Mouse (Mus musculus): ENCODE measurements around the gene Dalrd3. TPM values are rescaled to one million over a fixed set of nuclear protein-coding genes. Genes with fewer than 3 reads are reported as not detected.

Gene Dalrd3
- 98.3 and 119 TPM in 2 replicates for total RNA-seq (2014; rRNA removed)
- polyA plus RNA-seq (2015; fragmentation: Nextera tagmentation; extraction: Ambion mirVana): 310 and 313 TPM in 2 replicates

DNA sequence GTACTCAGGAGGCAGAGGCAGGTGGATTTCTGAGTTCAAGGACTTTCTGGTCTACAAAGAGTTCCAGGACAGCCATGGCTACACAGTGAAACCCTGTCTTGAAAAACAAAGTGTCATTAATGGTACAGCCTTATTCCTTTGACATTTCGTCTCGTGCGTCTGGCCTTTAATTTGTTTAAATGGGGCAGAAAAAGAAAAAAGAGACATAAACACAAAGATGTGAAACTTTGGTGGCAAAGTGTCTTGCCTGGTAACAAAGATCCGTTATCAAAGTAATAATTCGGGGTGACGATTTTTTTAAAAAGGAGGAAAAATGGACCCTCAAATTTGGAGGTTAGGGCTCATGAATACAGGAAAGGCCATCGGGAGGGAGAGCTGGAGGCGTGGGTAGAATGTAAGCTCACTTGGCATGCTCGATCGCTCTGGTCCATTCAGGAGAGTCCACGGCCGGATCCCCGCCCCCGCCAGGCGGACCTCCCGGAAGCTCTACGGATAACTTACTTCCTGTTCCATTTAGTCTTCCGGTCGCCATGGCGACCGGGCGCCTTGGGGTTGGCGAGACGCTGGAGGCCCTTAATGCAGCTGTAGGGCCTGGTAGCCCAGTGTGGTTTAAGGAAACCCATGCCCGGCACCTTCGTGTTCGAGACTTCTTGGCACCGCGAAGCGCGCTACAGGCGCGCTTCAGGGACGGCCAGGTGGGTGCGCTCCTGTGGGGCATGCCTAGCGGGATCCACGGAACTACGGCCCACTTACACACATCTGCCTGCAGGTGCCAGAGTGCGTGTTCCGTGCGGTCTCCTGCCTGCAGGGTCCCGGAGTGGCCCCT, at the start of gene Dalrd3:
TSS of gene Dalrd3 (plus strand) at position 506 of the 826 bp plus-strand sequence.
- H3K4me2 ChIP-seq (ENCODE audit: low read depth, low read length, poor library complexity, severe bottlenecking): peak within 1 kb of the TSS; percentile 99
- 6% methylated on average over 42 of the region's 42 CpGs for WGBS
- H3K4me3 ChIP-seq (ENCODE audit: low read depth, low read length): peak within 1 kb of the TSS; percentile 57
- TF ChIP-seq CTCF (IDR thresholded peaks at IDR 0.05): no peak
- ATAC-seq (ENCODE audit: low FRiP score) (peak; percentile 29), DNase-seq (ENCODE audit: low spot score) (peak; percentile 97)
- peaks cover 43% of the 10 kb centered on the region for H3K36me3 ChIP-seq (ENCODE audit: insufficient read depth, low read length)
- H3K9ac ChIP-seq (replicated peaks; ENCODE audit: low read length, poor library complexity, severe bottlenecking): peak within 1 kb of the TSS; percentile 60
- H3K27ac ChIP-seq (ENCODE audit: low read depth, low read length): peak within 1 kb of the TSS; percentile 64
- peaks cover 15% of the 10 kb centered on the region for H3K4me1 ChIP-seq (ENCODE audit: insufficient read depth, low read length)
- no peaks in the 10 kb centered on the region for H3K9me3 ChIP-seq (ENCODE audit: low read length)
- H3K27me3 ChIP-seq (ENCODE audit: insufficient read depth, low read length): no peaks in the 10 kb centered on the region

DNA sequence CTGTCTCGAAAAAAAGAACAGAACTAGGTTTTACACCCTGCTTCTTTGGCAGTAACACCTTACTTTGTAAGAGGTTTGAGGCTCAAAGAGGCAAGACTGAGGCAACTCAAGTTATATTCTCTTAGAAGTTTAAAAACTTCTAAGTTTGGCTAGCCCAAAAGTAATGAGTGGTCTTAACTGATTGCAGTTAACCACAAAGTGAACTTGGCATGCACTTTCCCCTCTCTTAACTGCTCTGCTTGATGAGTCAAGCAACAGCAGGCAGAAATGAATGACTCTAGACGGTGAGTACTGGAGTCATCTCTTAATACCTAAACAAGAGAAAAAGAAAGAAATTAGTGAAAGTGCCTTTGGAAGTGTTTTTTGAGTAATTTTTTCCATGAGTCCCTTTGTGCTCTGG, 48.1 kb upstream of the Dalrd3 start:
- ATAC-seq (ENCODE audit: low FRiP score): no peak
- no peak for DNase-seq (ENCODE audit: low spot score)
- Histone ChIP-seq H3K4me3 (ENCODE audit: low read depth, low read length) (no peak overlapping the region), H3K4me2 (ENCODE audit: low read depth, low read length, poor library complexity, severe bottlenecking) (no peak overlapping the region), H3K9ac (replicated peaks; ENCODE audit: low read length, poor library complexity, severe bottlenecking) (no peak overlapping the region), H3K36me3 (ENCODE audit: insufficient read depth, low read length) (no peaks in the 10 kb centered on the region), H3K27me3 (ENCODE audit: insufficient read depth, low read length) (no peaks in the 10 kb centered on the region), H3K27ac (ENCODE audit: low read depth, low read length) (no peak overlapping the region), H3K4me1 (ENCODE audit: insufficient read depth, low read length) (peaks cover 10% of the 10 kb centered on the region; the same call in 1 of the 2 replicates), H3K9me3 (ENCODE audit: low read length) (no peaks in the 10 kb centered on the region)
- 83% methylated on average over 2 of the region's 2 CpGs for WGBS
- no peak for TF ChIP-seq CTCF (IDR thresholded peaks at IDR 0.05)

DNA sequence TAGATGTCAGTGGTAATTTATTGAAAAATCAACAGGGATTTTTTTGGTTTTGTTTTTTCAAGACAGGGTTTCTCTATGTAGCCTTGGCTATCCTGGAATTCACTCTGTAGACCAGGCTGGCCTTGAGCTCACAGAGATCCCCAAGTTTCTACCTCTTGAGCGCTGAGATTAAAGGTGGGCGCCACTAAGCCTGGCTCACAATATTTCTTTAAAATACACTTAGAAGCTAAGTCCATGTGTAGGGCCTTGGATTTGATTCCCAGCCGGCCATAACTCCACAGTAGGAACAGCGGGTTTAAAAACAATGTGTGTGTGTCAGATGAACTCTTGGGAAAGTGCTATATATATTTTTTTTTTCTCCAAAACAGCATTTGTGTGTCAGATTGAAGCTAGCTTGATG, 46.3 kb upstream of the Dalrd3 start:
- no peak overlapping the region for H3K9ac ChIP-seq (replicated peaks; ENCODE audit: low read length, poor library complexity, severe bottlenecking)
- TF ChIP-seq CTCF (IDR thresholded peaks at IDR 0.05): no peak
- no peak overlapping the region for H3K27ac ChIP-seq (ENCODE audit: low read depth, low read length)
- ATAC-seq (ENCODE audit: low FRiP score) (no peak), DNase-seq (ENCODE audit: low spot score) (no peak)
- peaks cover 10% of the 10 kb centered on the region; the same call in 1 of the 2 replicates for H3K4me1 ChIP-seq (ENCODE audit: insufficient read depth, low read length)
- no peak overlapping the region for H3K4me3 ChIP-seq (ENCODE audit: low read depth, low read length)
- no peaks in the 10 kb centered on the region for H3K36me3 ChIP-seq (ENCODE audit: insufficient read depth, low read length)
- 97% methylated on average over 4 of the region's 4 CpGs for WGBS
- no peaks in the 10 kb centered on the region for H3K9me3 ChIP-seq (ENCODE audit: low read length)
- H3K27me3 ChIP-seq (ENCODE audit: insufficient read depth, low read length): no peaks in the 10 kb centered on the region
- H3K4me2 ChIP-seq (ENCODE audit: low read depth, low read length, poor library complexity, severe bottlenecking): no peak overlapping the region

DNA sequence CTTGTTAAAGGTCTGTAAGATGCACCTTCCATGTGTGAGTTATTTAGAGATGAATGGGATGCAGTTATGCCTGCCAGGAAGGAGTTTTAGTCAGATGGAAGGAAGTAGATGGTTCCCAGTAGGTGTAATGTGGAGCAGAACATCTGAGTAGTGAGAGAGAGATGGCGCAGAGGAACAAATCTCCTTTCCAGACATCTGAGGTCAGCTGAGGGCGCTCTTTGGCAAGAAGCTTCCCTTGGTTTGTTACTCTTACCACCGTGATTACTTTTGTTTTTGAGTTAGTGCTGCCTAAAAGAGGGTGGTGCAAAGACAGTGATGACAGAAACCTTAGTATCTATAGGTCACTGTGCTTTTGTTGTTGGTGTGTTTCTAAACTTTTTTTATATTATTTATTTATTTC, 44.3 kb upstream of the Dalrd3 start:
- Histone ChIP-seq H3K9me3 (ENCODE audit: low read length) (no peaks in the 10 kb centered on the region), H3K9ac (replicated peaks; ENCODE audit: low read length, poor library complexity, severe bottlenecking) (no peak overlapping the region), H3K27ac (ENCODE audit: low read depth, low read length) (no peak overlapping the region), H3K36me3 (ENCODE audit: insufficient read depth, low read length) (peaks cover 10% of the 10 kb centered on the region; the same call in 1 of the 2 replicates), H3K4me1 (ENCODE audit: insufficient read depth, low read length) (no peaks in the 10 kb centered on the region), H3K4me3 (ENCODE audit: low read depth, low read length) (no peak overlapping the region), H3K27me3 (ENCODE audit: insufficient read depth, low read length) (no peaks in the 10 kb centered on the region), H3K4me2 (ENCODE audit: low read depth, low read length, poor library complexity, severe bottlenecking) (no peak overlapping the region)
- WGBS: 80% methylated on average over 3 of the region's 3 CpGs
- no peak for DNase-seq (ENCODE audit: low spot score)
- no peak for TF ChIP-seq CTCF (IDR thresholded peaks at IDR 0.05)
- ATAC-seq (ENCODE audit: low FRiP score): no peak

DNA sequence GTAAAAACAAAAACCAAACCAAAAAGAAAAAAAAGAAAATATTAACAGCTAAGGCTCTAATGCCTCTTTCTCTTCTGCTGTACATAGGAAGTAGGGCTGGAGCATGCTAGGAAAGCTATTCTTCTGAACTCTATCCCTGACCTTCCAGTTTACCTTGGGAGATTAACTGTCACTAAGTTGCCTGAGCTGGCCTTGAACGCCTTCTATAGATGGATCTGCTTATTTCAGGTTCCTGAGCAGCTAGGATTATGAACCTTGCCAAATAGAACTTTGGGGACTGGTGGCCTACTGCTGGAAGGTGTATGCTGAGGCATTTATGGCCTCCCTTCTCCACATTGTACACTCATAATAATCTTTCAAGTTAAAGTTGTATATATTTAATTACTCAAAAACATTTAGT, 38.7 kb upstream of the Dalrd3 start:
- no peaks in the 10 kb centered on the region for H3K4me1 ChIP-seq (ENCODE audit: insufficient read depth, low read length)
- H3K9ac ChIP-seq (replicated peaks; ENCODE audit: low read length, poor library complexity, severe bottlenecking): no peak overlapping the region
- peaks cover 39% of the 10 kb centered on the region for H3K36me3 ChIP-seq (ENCODE audit: insufficient read depth, low read length)
- H3K4me2 ChIP-seq (ENCODE audit: low read depth, low read length, poor library complexity, severe bottlenecking): no peak overlapping the region
- H3K9me3 ChIP-seq (ENCODE audit: low read length): no peaks in the 10 kb centered on the region
- TF ChIP-seq CTCF (IDR thresholded peaks at IDR 0.05): no peak
- no peak for DNase-seq (ENCODE audit: low spot score)
- no peak overlapping the region for H3K4me3 ChIP-seq (ENCODE audit: low read depth, low read length)
- no peaks in the 10 kb centered on the region for H3K27me3 ChIP-seq (ENCODE audit: insufficient read depth, low read length)
- ATAC-seq (ENCODE audit: low FRiP score): no peak
- no peak overlapping the region for H3K27ac ChIP-seq (ENCODE audit: low read depth, low read length)
- WGBS: 82% methylated on average over 1 of the region's 1 CpGs

DNA sequence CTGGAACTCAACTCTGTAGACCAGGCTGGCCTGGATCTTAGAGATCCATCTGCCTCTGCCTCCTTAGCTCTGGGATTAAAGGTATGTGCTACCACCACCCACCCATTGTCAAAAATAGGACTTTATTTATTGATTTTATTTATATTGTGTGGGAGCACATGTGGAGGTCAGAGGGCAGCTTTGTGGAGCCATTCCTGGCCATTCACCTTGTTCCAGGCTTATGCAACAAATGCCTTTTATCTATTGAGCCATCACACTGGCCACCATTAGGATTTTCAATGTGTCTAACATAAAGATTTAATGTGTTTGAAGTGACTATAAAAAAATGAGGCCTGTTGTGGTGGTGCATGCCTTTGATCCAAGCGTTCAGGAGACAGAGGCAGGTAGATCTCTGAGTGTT, 38.2 kb upstream of the Dalrd3 start:
- DNase-seq (ENCODE audit: low spot score): no peak
- no peak for TF ChIP-seq CTCF (IDR thresholded peaks at IDR 0.05)
- Histone ChIP-seq H3K4me3 (ENCODE audit: low read depth, low read length) (no peak overlapping the region), H3K9ac (replicated peaks; ENCODE audit: low read length, poor library complexity, severe bottlenecking) (no peak overlapping the region), H3K27ac (ENCODE audit: low read depth, low read length) (no peak overlapping the region), H3K27me3 (ENCODE audit: insufficient read depth, low read length) (no peaks in the 10 kb centered on the region), H3K36me3 (ENCODE audit: insufficient read depth, low read length) (peaks cover 44% of the 10 kb centered on the region), H3K4me1 (ENCODE audit: insufficient read depth, low read length) (no peaks in the 10 kb centered on the region), H3K9me3 (ENCODE audit: low read length) (no peaks in the 10 kb centered on the region), H3K4me2 (ENCODE audit: low read depth, low read length, poor library complexity, severe bottlenecking) (no peak overlapping the region)
- WGBS: 93% methylated on average over 1 of the region's 1 CpGs
- ATAC-seq (ENCODE audit: low FRiP score): no peak

Data from midbrain, postnatal 0 days (tissue).